Mouse (Mus musculus): ENCODE measurements around the gene Thegl. TPM values are rescaled to one million over a fixed set of nuclear protein-coding genes. Genes with fewer than 3 reads are reported as not detected.
"Not testable (repeated sequence)": the region's sequence is repeated elsewhere in the genome, so short reads cannot be mapped to it uniquely, and the experiment has no call there.

Thegl gene
- polyA plus RNA-seq, 1 experiment from 2014 or later: not detected

DNA sequence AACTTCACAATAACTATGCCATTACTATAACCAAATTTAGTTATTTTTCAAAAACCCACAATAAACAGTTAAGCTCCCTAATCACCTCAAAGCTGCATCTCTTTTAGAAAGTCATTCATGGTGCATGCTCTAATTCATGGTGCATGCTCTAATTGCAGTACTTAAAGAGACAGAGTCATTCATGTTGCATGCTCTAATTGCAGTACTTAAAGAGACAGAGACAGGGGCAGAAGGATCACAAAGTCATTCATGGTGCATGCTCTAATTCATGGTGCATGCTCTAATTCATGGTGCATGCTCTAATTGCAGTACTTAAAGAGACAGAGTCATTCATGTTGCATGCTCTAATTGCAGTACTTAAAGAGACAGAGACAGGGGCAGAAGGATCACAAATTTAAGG lies 19.3 kb downstream of the Thegl start:
- H3K9me3 ChIP-seq (replicated peaks; ENCODE audit: control insufficient read depth, low read length); H3K4me1 ChIP-seq (ENCODE audit: control insufficient read depth, insufficient read depth, low read length); ATAC-seq (replicated peaks; ENCODE audit: extremely low read depth, insufficient read depth, low FRiP score): not testable (repeated sequence)

GRCm38 (mm10) chr5:77038451-77038850 lies 22.6 kb downstream of the Thegl start:
- Histone ChIP-seq H3K4me2 (ENCODE audit: low read depth, low read length) (no peak overlapping the region), H3K4me3 (ENCODE audit: low read length) (no peak overlapping the region), H3K9ac (ENCODE audit: low read length) (no peak overlapping the region), H3K36me3 (ENCODE audit: control insufficient read depth, insufficient read depth) (no peaks in the 10 kb centered on the region), H3K4me1 (ENCODE audit: control insufficient read depth, insufficient read depth, low read length) (no peaks in the 10 kb centered on the region), H3K27ac (ENCODE audit: low read length) (no peak overlapping the region), H3K9me3 (replicated peaks; ENCODE audit: control insufficient read depth, low read length) (no peaks in the 10 kb centered on the region), H3K27me3 (ENCODE audit: control insufficient read depth, insufficient read depth, low read length) (no peaks in the 10 kb centered on the region)
- 86% methylated on average over 10 of the region's 10 CpGs for WGBS
- ATAC-seq (replicated peaks; ENCODE audit: extremely low read depth, insufficient read depth, low FRiP score): no peak

More for the DNA sequence above, 19.3 kb downstream of the Thegl start:
- H3K9ac ChIP-seq (ENCODE audit: low read length); H3K27ac ChIP-seq (ENCODE audit: low read length); H3K4me3 ChIP-seq (ENCODE audit: low read length); H3K36me3 ChIP-seq (ENCODE audit: control insufficient read depth, insufficient read depth); H3K27me3 ChIP-seq (ENCODE audit: control insufficient read depth, insufficient read depth, low read length); H3K4me2 ChIP-seq (ENCODE audit: low read depth, low read length): not testable (repeated sequence)

DNA sequence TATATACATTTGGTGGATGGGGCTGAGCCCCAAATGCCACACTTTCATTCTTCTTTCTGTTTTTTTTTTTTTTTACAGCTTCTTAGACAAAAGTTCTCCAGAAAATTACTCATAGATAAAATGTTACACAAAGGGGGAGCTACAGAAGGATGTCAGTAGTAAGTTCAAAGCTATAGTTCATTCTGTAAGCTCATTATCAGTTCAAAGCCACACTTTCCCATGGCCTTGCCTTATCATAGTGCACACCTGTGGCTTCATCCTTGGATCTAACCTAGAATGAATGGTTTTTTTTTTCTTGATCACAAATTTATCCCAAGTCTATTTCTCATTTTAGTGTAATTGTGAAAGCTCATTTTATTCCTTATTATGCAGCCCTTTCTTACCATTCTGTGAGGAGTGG lies 23.6 kb downstream of the Thegl start:
- no peaks in the 10 kb centered on the region for H3K9me3 ChIP-seq (replicated peaks; ENCODE audit: control insufficient read depth, low read length)
- ATAC-seq (replicated peaks; ENCODE audit: extremely low read depth, insufficient read depth, low FRiP score): no peak

GRCm38 (mm10) chr5:77044362-77044761 lies 28.5 kb downstream of the Thegl start:
- H3K27ac ChIP-seq (ENCODE audit: low read length): no peak overlapping the region
- no peaks in the 10 kb centered on the region for H3K36me3 ChIP-seq (ENCODE audit: control insufficient read depth, insufficient read depth)
- no peak overlapping the region for H3K4me3 ChIP-seq (ENCODE audit: low read length)
- ATAC-seq (replicated peaks; ENCODE audit: extremely low read depth, insufficient read depth, low FRiP score): no peak
- 61% methylated on average over 5 of the region's 5 CpGs for WGBS
- H3K27me3 ChIP-seq (ENCODE audit: control insufficient read depth, insufficient read depth, low read length): no peaks in the 10 kb centered on the region
- no peaks in the 10 kb centered on the region for H3K9me3 ChIP-seq (replicated peaks; ENCODE audit: control insufficient read depth, low read length)
- H3K4me2 ChIP-seq (ENCODE audit: low read depth, low read length): no peak overlapping the region
- no peaks in the 10 kb centered on the region for H3K4me1 ChIP-seq (ENCODE audit: control insufficient read depth, insufficient read depth, low read length)
- H3K9ac ChIP-seq (ENCODE audit: low read length): no peak overlapping the region

More for the DNA sequence above, 23.6 kb downstream of the Thegl start:
- Histone ChIP-seq H3K27ac (ENCODE audit: low read length) (no peak overlapping the region), H3K4me2 (ENCODE audit: low read depth, low read length) (no peak overlapping the region), H3K9ac (ENCODE audit: low read length) (no peak overlapping the region), H3K27me3 (ENCODE audit: control insufficient read depth, insufficient read depth, low read length) (no peaks in the 10 kb centered on the region), H3K4me3 (ENCODE audit: low read length) (no peak overlapping the region), H3K4me1 (ENCODE audit: control insufficient read depth, insufficient read depth, low read length) (no peaks in the 10 kb centered on the region), H3K36me3 (ENCODE audit: control insufficient read depth, insufficient read depth) (no peaks in the 10 kb centered on the region)

- H3K4me3 ChIP-seq (ENCODE audit: low read length): no peak overlapping the region
- peaks cover 5% of the 10 kb centered on the region for H3K9me3 ChIP-seq (replicated peaks; ENCODE audit: control insufficient read depth, low read length)
- H3K9ac ChIP-seq (ENCODE audit: low read length): no peak overlapping the region
- no peaks in the 10 kb centered on the region for H3K27me3 ChIP-seq (ENCODE audit: control insufficient read depth, insufficient read depth, low read length)
- ATAC-seq (replicated peaks; ENCODE audit: extremely low read depth, insufficient read depth, low FRiP score): no peak
- no peak overlapping the region for H3K4me2 ChIP-seq (ENCODE audit: low read depth, low read length)
- H3K4me1 ChIP-seq (ENCODE audit: control insufficient read depth, insufficient read depth, low read length): no peaks in the 10 kb centered on the region
- H3K36me3 ChIP-seq (ENCODE audit: control insufficient read depth, insufficient read depth): no peaks in the 10 kb centered on the region
- H3K27ac ChIP-seq (ENCODE audit: low read length): no peak overlapping the region
- WGBS: 83% methylated on average over 5 of the region's 5 CpGs
Observed at GRCm38 (mm10) chr5:77052616-77053015, 36.8 kb downstream of the Thegl start.

DNA sequence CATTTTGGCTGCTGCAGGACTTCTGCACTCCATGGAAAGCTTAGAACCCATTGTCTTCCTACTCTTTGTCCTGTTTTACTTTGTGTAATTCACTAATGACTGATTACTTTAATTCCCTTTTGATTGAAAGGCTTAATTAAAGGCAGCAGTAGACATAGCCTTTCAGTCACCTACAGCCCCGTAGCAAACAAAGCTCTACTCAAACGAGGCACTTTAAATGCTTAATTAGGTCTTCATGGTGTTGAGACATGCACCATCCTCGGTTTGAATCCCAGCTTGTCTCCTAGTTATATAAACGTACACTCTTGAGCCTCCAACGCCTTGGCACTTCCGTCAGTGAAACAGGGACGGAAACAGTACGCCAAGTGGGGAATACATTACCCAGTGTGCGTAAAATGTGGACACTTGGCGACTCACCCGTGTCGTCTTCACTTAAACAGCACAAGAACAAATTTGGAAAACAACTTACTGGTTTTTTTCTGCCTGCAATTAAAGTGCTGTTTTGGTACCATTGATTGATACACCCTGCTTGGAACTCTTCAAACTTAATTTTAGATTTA lies 41.1 kb downstream of the Thegl start:
- Histone ChIP-seq H3K4me2 (ENCODE audit: low read depth, low read length) (no peak overlapping the region), H3K9me3 (replicated peaks; ENCODE audit: control insufficient read depth, low read length) (peaks cover 5% of the 10 kb centered on the region), H3K27ac (ENCODE audit: low read length) (no peak overlapping the region), H3K27me3 (ENCODE audit: control insufficient read depth, insufficient read depth, low read length) (no peaks in the 10 kb centered on the region), H3K4me3 (ENCODE audit: low read length) (no peak overlapping the region), H3K9ac (ENCODE audit: low read length) (no peak overlapping the region), H3K36me3 (ENCODE audit: control insufficient read depth, insufficient read depth) (no peaks in the 10 kb centered on the region), H3K4me1 (ENCODE audit: control insufficient read depth, insufficient read depth, low read length) (no peaks in the 10 kb centered on the region)
- 78% methylated on average over 12 of the region's 12 CpGs for WGBS
- no peak for ATAC-seq (replicated peaks; ENCODE audit: extremely low read depth, insufficient read depth, low FRiP score)

DNA sequence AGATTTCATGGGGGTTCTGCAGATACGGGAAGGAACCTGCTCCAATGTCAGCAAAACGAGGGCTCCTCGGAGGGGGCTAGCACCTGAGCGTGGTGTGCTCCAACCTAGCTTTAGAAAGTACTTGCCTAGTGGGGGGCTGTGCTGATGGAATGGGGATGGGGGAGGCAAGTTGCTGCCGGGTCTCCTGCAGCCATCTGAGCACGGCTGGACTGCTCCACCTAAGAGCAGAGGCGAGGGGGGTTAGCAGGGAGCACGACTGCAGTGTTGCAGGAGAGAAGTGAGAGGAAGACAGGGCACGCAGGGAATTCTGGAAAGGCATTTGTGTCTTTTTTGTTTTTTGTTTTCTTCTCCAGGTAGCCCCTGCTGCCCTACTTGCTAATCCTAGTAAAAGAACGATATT lies 44.5 kb downstream of the Thegl start:
- 40% methylated on average over 10 of the region's 10 CpGs for WGBS
- no peak for ATAC-seq (replicated peaks; ENCODE audit: extremely low read depth, insufficient read depth, low FRiP score)
- Histone ChIP-seq H3K36me3 (ENCODE audit: control insufficient read depth, insufficient read depth) (no peaks in the 10 kb centered on the region), H3K4me1 (ENCODE audit: control insufficient read depth, insufficient read depth, low read length) (no peaks in the 10 kb centered on the region), H3K9ac (ENCODE audit: low read length) (no peak overlapping the region), H3K27me3 (ENCODE audit: control insufficient read depth, insufficient read depth, low read length) (no peaks in the 10 kb centered on the region), H3K27ac (ENCODE audit: low read length) (no peak overlapping the region), H3K4me3 (ENCODE audit: low read length) (no peak overlapping the region), H3K4me2 (ENCODE audit: low read depth, low read length) (no peak overlapping the region), H3K9me3 (replicated peaks; ENCODE audit: control insufficient read depth, low read length) (no peaks in the 10 kb centered on the region)

- WGBS: 27% methylated on average over 17 of the region's 17 CpGs
- H3K4me1 ChIP-seq (ENCODE audit: control insufficient read depth, insufficient read depth, low read length): no peaks in the 10 kb centered on the region
- no peak overlapping the region for H3K27ac ChIP-seq (ENCODE audit: low read length)
- H3K36me3 ChIP-seq (ENCODE audit: control insufficient read depth, insufficient read depth): no peaks in the 10 kb centered on the region
- no peaks in the 10 kb centered on the region for H3K27me3 ChIP-seq (ENCODE audit: control insufficient read depth, insufficient read depth, low read length)
- no peak for ATAC-seq (replicated peaks; ENCODE audit: extremely low read depth, insufficient read depth, low FRiP score)
- no peaks in the 10 kb centered on the region for H3K9me3 ChIP-seq (replicated peaks; ENCODE audit: control insufficient read depth, low read length)
- H3K4me3 ChIP-seq (ENCODE audit: low read length): peak overlapping the region; percentile 9; the same call in 1 of the 2 replicates
- H3K9ac ChIP-seq (ENCODE audit: low read length): no peak overlapping the region
- peak overlapping the region; percentile 34 for H3K4me2 ChIP-seq (ENCODE audit: low read depth, low read length)
Observed at GRCm38 (mm10) chr5:77061372-77062038, 45.7 kb downstream of the Thegl start.

GRCm38 (mm10) chr5:77067321-77067720 lies 51.5 kb downstream of the Thegl start:
- H3K4me3 ChIP-seq (ENCODE audit: low read length): no peak overlapping the region
- H3K9ac ChIP-seq (ENCODE audit: low read length): no peak overlapping the region
- no peaks in the 10 kb centered on the region for H3K27me3 ChIP-seq (ENCODE audit: control insufficient read depth, insufficient read depth, low read length)
- no peaks in the 10 kb centered on the region for H3K9me3 ChIP-seq (replicated peaks; ENCODE audit: control insufficient read depth, low read length)
- no peak for ATAC-seq (replicated peaks; ENCODE audit: extremely low read depth, insufficient read depth, low FRiP score)
- H3K4me1 ChIP-seq (ENCODE audit: control insufficient read depth, insufficient read depth, low read length): peaks cover 8% of the 10 kb centered on the region
- H3K27ac ChIP-seq (ENCODE audit: low read length): no peak overlapping the region
- H3K4me2 ChIP-seq (ENCODE audit: low read depth, low read length): no peak overlapping the region
- WGBS: 37% methylated on average over 8 of the region's 8 CpGs
- H3K36me3 ChIP-seq (ENCODE audit: control insufficient read depth, insufficient read depth): no peaks in the 10 kb centered on the region

Data from heart, embryonic 16.5 days (tissue).